Mouse (Mus musculus): ENCODE results near the gene Cyp2b19. TPM values are rescaled to one million over a fixed set of nuclear protein-coding genes. Genes with fewer than 3 reads are reported as not detected.

Cyp2b19 gene
- not detected in 2 replicates for polyA plus RNA-seq (2015; fragmentation: Nextera tagmentation; extraction: Ambion mirVana)

GRCm38 (mm10) chr7:26756842-26757241 lies at the start of gene Cyp2b19:
TSS of gene Cyp2b19 (plus strand) at chr7:26757142.
- Histone ChIP-seq H3K4me3 (no peak within 1 kb of the TSS), H3K36me3 (no peaks in the 10 kb centered on the region), H3K9me3 (0 out of 2 replicates have a peak, but pooled peaks cover 4% of the 10 kb centered on the region), H3K27ac (replicated peaks) (no peak within 1 kb of the TSS), H3K4me2 (no peak within 1 kb of the TSS), H3K27me3 (replicated peaks) (no peaks in the 10 kb centered on the region), H3K9ac (no peak within 1 kb of the TSS), H3K4me1 (no peaks in the 10 kb centered on the region)
- WGBS = 72% methylated on average over 2 of the region's 2 CpGs
- ATAC-seq (ENCODE audit: extremely low read depth, insufficient number of reproducible peaks, low FRiP score, low TSS enrichment) = no peak

DNA sequence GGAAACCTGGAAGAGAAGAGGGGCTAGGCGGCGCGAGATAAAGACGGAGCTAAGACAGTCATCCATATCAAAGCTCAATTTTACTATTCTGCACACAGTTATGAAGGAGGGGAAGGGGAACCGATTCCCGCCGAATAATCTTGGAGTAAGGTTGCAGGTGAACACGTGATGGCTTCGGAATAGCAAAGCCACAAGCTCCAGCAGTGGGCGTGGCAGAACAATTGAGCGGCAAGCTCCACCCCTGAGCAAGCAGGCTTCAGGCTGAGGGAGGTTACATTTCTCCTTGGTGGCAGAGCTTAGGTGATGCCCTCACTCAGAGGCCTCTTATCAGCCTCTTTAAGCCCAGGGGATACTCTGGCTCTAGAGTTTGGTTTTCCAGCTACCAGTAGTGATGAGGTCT lies 45.9 kb upstream of the Cyp2b19 start:
- WGBS = 80% methylated on average over 11 of the region's 11 CpGs
- H3K4me1 ChIP-seq = no peaks in the 10 kb centered on the region
- H3K4me3 ChIP-seq = no peak overlapping the region
- no peak for ATAC-seq (ENCODE audit: extremely low read depth, insufficient number of reproducible peaks, low FRiP score, low TSS enrichment)
- H3K9ac ChIP-seq = no peak overlapping the region
- H3K27ac ChIP-seq (replicated peaks) = no peak overlapping the region
- H3K9me3 ChIP-seq = no peaks in the 10 kb centered on the region
- no peaks in the 10 kb centered on the region for H3K36me3 ChIP-seq
- H3K4me2 ChIP-seq = no peak overlapping the region
- H3K27me3 ChIP-seq (replicated peaks) = no peaks in the 10 kb centered on the region

GRCm38 (mm10) chr7:26738940-26739339 lies 18.0 kb upstream of the Cyp2b19 start:
- Histone ChIP-seq H3K4me2 (no peak overlapping the region), H3K4me1 (no peaks in the 10 kb centered on the region), H3K36me3 (no peaks in the 10 kb centered on the region), H3K4me3 (no peak overlapping the region), H3K27me3 (replicated peaks) (no peaks in the 10 kb centered on the region), H3K9me3 (no peaks in the 10 kb centered on the region; the same call in 1 of the 2 replicates), H3K27ac (replicated peaks) (no peak overlapping the region), H3K9ac (no peak overlapping the region)
- ATAC-seq (ENCODE audit: extremely low read depth, insufficient number of reproducible peaks, low FRiP score, low TSS enrichment) = no peak

- H3K27ac ChIP-seq (replicated peaks) = no peak overlapping the region
- H3K4me2 ChIP-seq = no peak overlapping the region
- 64% methylated on average over 4 of the region's 4 CpGs for WGBS
- H3K4me1 ChIP-seq = no peaks in the 10 kb centered on the region
- ATAC-seq (ENCODE audit: extremely low read depth, insufficient number of reproducible peaks, low FRiP score, low TSS enrichment) = no peak
- H3K9me3 ChIP-seq = no peaks in the 10 kb centered on the region
- no peak overlapping the region for H3K9ac ChIP-seq
- H3K4me3 ChIP-seq = no peak overlapping the region
- H3K27me3 ChIP-seq (replicated peaks) = no peaks in the 10 kb centered on the region
- H3K36me3 ChIP-seq = no peaks in the 10 kb centered on the region
These were observed 13.0 kb upstream of the Cyp2b19 start for GRCm38 (mm10) chr7:26743948-26744347.

GRCm38 (mm10) chr7:26745486-26745885 lies 11.5 kb upstream of the Cyp2b19 start:
- no peak for ATAC-seq (ENCODE audit: extremely low read depth, insufficient number of reproducible peaks, low FRiP score, low TSS enrichment)
- WGBS = 58% methylated on average over 1 of the region's 1 CpGs
- no peak overlapping the region for H3K27ac ChIP-seq (replicated peaks)

GRCm38 (mm10) chr7:26767084-26767483 lies 10.1 kb downstream of the Cyp2b19 start:
- 57% methylated on average over 1 of the region's 1 CpGs for WGBS
- ATAC-seq (ENCODE audit: extremely low read depth, insufficient number of reproducible peaks, low FRiP score, low TSS enrichment) = no peak
- Histone ChIP-seq H3K27me3 (replicated peaks) (no peaks in the 10 kb centered on the region), H3K4me1 (no peaks in the 10 kb centered on the region), H3K27ac (replicated peaks) (no peak overlapping the region), H3K4me2 (no peak overlapping the region), H3K4me3 (no peak overlapping the region), H3K36me3 (no peaks in the 10 kb centered on the region), H3K9me3 (no peaks in the 10 kb centered on the region), H3K9ac (no peak overlapping the region)

More at GRCm38 (mm10) chr7:26745486-26745885, 11.5 kb upstream of the Cyp2b19 start:
- no peak overlapping the region for H3K9ac ChIP-seq
- no peaks in the 10 kb centered on the region for H3K4me1 ChIP-seq
- H3K27me3 ChIP-seq (replicated peaks) = no peaks in the 10 kb centered on the region
- H3K9me3 ChIP-seq = no peaks in the 10 kb centered on the region
- no peak overlapping the region for H3K4me2 ChIP-seq
- no peak overlapping the region for H3K4me3 ChIP-seq
- no peaks in the 10 kb centered on the region for H3K36me3 ChIP-seq

GRCm38 (mm10) chr7:26769881-26770470 lies 13.0 kb downstream of the Cyp2b19 start:
- Histone ChIP-seq H3K27ac (replicated peaks) (no peak overlapping the region), H3K36me3 (no peaks in the 10 kb centered on the region), H3K27me3 (replicated peaks) (no peaks in the 10 kb centered on the region), H3K9me3 (no peaks in the 10 kb centered on the region), H3K4me2 (no peak overlapping the region), H3K4me3 (no peak overlapping the region), H3K9ac (no peak overlapping the region), H3K4me1 (no peaks in the 10 kb centered on the region)
- no peak for ATAC-seq (ENCODE audit: extremely low read depth, insufficient number of reproducible peaks, low FRiP score, low TSS enrichment)
- WGBS = 72% methylated on average over 9 of the region's 9 CpGs

DNA sequence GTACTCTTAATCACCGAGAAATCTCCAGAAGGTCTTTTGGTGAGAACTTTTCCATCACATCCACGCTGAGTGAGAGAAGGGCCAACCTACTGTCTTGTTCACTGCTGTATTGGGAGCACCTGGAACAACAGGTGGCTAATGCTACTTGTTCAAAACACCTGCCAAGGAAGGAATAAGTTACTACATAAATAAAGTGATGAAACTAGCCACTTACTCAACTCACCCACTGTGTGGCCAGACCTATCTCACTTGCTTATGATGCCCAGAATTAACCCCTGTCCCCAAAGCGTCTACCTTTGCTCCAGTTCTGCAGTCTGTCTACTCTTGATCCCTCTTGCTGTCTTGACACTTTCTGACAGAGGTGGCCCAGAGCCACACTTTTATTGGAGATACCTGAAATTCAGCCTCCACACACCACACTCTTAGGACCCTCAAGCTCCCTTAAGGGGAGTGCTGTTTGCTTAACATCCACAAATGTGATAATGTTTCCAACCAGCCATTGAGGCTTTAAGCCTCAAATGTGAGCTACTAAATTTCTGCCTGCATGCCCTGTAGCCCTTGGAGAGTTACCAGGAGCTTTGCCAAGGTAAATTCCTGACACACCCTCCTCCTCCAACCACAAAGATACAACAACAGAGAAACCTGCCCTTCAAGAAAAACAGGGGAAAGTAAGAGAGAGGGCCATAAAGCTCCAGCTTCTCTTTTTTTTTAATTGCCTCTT lies 16.1 kb downstream of the Cyp2b19 start:
- H3K4me2 ChIP-seq = no peak overlapping the region
- H3K4me3 ChIP-seq = no peak overlapping the region
- WGBS = 67% methylated on average over 3 of the region's 3 CpGs
- H3K9ac ChIP-seq = no peak overlapping the region
- no peak for ATAC-seq (ENCODE audit: extremely low read depth, insufficient number of reproducible peaks, low FRiP score, low TSS enrichment)
- H3K27me3 ChIP-seq (replicated peaks) = no peaks in the 10 kb centered on the region
- H3K36me3 ChIP-seq = no peaks in the 10 kb centered on the region
- no peaks in the 10 kb centered on the region for H3K4me1 ChIP-seq
- H3K27ac ChIP-seq (replicated peaks) = no peak overlapping the region
- H3K9me3 ChIP-seq = no peaks in the 10 kb centered on the region

- Histone ChIP-seq H3K4me2 (no peak overlapping the region), H3K4me3 (no peak overlapping the region), H3K9ac (no peak overlapping the region), H3K27me3 (replicated peaks) (0 out of 2 replicates have a peak, but pooled peaks cover 3% of the 10 kb centered on the region), H3K27ac (replicated peaks) (no peak overlapping the region), H3K9me3 (no peaks in the 10 kb centered on the region), H3K4me1 (no peaks in the 10 kb centered on the region), H3K36me3 (no peaks in the 10 kb centered on the region)
- ATAC-seq (ENCODE audit: extremely low read depth, insufficient number of reproducible peaks, low FRiP score, low TSS enrichment) = no peak
- WGBS = 12% methylated on average over 6 of the region's 6 CpGs
These were observed 18.9 kb downstream of the Cyp2b19 start for GRCm38 (mm10) chr7:26775866-26776265.

DNA sequence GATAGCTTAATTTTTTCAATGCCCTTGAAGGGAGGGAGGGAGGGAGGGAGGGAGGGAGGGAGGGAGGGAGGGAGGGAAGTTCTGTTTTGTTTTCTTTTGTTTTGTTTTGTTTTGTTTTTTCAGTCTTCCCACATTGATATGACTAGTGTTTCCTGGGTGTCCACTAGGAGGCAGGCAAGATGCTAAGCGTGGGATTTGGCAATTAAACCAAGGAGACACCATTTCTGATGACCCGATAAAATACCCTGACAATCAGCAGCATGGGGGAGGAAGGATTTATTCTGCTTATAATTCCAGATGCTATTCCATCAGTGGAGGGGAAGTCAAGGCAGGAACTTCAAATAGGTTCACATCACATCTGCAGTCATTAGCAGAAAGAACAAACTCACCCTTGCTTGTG lies 20.9 kb downstream of the Cyp2b19 start:
- no peak for ATAC-seq (ENCODE audit: extremely low read depth, insufficient number of reproducible peaks, low FRiP score, low TSS enrichment)

GRCm38 (mm10) chr7:26778474-26778873 lies 21.5 kb downstream of the Cyp2b19 start:
- WGBS = 25% methylated on average over 6 of the region's 6 CpGs
- no peak overlapping the region for H3K27ac ChIP-seq (replicated peaks)
- ATAC-seq (ENCODE audit: extremely low read depth, insufficient number of reproducible peaks, low FRiP score, low TSS enrichment) = no peak
- no peak overlapping the region for H3K9ac ChIP-seq
- peaks cover 3% of the 10 kb centered on the region; the same call in 1 of the 2 replicates for H3K27me3 ChIP-seq (replicated peaks)
- H3K4me2 ChIP-seq = no peak overlapping the region
- H3K4me3 ChIP-seq = no peak overlapping the region
- no peaks in the 10 kb centered on the region for H3K36me3 ChIP-seq
- H3K4me1 ChIP-seq = no peaks in the 10 kb centered on the region
- no peaks in the 10 kb centered on the region for H3K9me3 ChIP-seq

More for the DNA sequence above, 20.9 kb downstream of the Cyp2b19 start:
- Histone ChIP-seq H3K4me1 (no peaks in the 10 kb centered on the region), H3K27me3 (replicated peaks) (peaks cover 3% of the 10 kb centered on the region; the same call in 1 of the 2 replicates), H3K4me2 (no peak overlapping the region), H3K4me3 (no peak overlapping the region), H3K9me3 (no peaks in the 10 kb centered on the region), H3K9ac (no peak overlapping the region), H3K36me3 (no peaks in the 10 kb centered on the region), H3K27ac (replicated peaks) (no peak overlapping the region)
- WGBS = 41% methylated on average over 2 of the region's 2 CpGs
